Mouse (Mus musculus): ENCODE data around the gene Samsn1.

Samsn1 gene

DNA sequence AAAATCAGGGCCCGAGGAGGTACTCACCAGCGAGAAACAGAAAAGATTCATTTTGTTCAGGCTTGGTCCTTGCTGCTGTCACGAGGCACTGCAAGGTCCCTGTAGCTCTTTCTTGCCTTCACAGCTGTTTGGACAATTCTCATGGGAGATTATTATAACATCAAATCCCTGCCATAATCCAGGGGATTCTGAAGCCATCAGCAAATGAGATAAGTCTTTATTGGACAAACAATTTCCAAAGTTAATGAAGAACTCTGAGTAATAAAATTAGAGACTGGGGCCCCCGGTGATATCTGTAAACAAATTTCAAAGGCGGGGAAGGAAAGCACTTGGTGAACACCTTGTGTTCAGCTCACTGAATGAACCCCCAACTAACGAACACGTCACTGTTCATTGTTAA, at the start of gene Samsn1:
TSS of gene Samsn1 (minus strand) at position 101 of the 400 bp plus-strand sequence.
- in situ Hi-C loops (cut with MboI, MseI), result loop anchor here (25.0 kb wide), 1 partner anchor 235 kb away; no protein-coding TSS in a partner anchor

DNA sequence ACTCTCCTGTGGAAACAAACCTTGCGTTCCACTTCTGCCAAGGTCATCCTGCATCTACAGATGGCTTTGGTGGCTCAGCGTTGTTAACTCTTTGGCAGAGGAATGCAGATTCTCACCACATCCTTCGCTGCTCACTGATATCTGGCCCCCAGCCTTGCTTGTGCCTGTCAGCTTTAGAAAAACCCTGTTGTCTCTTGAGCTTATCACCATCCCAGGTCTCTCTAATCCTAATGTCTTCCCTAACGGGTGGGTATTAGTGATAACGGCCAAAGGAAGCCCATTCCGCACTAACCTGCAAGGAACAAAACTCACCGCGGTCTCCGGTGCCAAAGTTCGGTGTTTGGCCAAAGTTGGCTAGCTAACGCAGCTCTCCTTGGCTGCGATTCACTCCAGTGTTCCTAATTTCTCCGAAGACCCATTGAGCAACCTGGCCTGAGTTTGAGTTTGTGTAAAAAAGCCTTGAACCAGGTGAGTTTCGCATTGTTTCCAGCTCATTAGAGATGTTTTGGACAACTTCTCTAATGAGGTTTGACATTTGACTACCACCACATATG, 44.1 kb upstream of the Samsn1 start:
- in situ Hi-C loops (cut with MboI, MseI), result no loop called here

DNA sequence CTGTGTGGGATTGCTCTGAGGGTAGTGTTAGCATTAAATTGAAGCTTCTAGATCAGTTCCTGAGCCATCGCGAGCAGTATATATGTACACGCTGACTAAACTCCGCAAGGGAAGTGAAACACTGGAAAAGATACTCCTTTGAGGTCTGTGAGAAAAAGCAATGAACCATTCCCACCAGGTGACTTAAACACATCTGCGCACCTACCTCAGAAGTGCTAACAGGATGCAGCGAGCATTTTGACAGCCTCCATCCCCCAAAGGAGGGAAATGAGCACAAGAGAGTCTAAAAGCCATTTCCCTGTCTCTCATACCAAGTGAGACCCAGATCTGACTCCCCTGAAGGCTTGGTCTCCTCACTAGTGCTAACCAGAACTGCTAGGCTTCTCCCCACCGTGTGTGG, 32.9 kb upstream of the Samsn1 start:
- in situ Hi-C loops (cut with MboI, MseI), result no loop called here

DNA sequence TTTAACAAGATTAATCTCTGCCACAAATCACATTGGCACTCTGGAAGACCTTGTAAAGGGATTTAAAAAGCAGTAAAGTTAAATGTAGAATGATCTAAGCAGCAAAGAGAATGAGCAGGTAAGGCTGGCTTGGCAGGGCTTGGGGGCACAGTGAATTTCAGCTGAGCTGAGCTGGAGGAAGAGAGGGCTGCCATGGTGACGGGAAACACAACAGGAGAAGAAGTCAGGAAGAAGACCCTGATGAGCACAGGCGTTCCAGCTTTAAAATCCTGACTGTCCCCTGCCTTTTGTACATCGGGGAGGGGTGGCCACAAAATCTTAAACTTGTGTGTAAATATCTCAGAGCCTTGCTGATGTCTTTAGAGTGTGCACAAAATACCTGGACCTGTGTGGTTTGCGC, 32.0 kb upstream of the Samsn1 start:
- in situ Hi-C loops (cut with MboI, MseI), result no loop called here

DNA sequence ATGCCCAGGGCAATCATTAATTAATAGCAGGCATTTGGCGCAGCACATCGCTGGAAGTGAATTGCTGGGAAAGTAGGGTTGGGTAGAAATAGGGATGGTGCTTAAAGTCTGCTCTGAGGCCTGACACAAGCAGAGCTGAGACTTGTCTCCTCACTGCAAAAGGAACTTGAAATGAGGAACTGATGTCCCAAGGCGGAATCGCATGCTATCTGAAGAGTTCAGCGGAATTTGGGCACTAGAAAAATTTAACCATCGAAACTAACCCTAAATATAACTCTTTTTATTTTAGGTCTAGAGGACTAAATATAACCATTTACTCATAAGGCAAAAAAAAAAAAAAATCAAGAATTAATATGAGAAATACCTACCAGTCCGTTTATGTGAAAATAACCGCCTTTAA, 31.5 kb upstream of the Samsn1 start:
- in situ Hi-C loops (cut with MboI, MseI), result no loop called here

DNA sequence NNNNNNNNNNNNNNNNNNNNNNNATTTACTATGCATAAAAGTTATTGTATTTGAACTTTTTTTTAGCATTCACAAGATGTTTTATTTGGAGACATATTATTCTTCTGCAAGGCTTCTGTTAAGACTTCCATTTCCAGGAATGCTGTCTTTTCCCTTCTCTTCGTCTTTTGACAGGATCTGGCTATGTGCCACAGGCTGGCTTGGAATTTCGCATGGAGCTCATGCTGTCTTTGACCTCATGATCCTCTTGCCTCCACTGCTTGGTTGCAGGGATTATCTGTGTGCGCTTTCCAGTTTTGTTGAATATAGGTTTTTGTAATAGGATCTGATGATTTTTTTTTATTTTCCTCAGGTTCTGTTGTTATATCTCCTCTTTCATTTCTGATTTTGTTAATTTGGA, 25.0 kb upstream of the Samsn1 start:
- in situ Hi-C loops (cut with MboI, MseI), result no loop called here

DNA sequence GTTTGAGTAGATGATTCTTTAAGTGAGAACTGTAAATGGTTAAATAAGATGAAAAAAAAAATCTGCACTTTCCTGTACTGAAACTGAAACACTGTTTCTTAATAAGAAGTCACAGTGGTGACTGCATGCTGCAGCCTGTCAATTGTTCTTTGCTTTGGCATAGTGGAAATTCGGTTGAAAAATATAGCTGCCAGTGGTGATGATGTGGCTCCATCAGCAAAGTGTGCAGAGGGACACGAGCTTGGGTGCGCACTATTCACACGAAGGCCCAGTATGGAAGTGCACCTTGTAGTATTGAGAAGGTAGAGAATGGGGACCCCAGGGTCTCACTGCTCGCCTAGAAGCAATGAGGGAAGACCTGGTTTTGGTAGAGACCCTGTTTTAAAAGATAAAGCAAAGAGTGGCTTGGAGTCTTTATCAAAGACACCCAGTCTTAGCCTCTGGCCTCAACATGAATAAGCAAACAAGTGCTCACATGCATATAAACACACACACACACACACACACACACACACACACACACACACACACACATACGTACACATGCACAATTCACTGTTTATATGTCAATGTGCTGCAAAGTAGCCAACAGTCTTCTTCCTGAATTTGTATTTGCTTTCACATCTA, 18.4 kb upstream of the Samsn1 start:
- in situ Hi-C loops (cut with MboI, MseI), result no loop called here

DNA sequence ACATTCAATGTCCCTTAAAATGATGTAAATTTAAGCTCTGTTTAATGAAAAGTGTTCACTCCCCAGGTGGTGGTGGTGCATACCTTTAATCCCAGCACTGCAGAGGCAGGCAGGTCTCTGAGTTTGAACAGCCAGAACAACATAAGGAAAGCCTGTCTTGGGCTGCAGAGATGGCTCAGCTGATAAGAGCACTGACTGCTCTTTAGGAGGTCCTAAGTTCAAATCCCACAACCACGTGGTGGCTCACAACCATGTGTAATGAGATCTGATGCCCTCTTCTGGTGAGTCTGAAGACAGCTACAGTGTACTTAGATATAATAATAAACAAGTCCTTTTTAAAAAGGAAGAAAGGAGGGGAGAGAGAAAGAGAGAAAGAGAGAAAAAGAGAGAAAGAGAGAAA, 2.9 kb downstream of the Samsn1 start:
- in situ Hi-C loops (cut with MboI, MseI), result loop anchor here (25.0 kb wide), 1 partner anchor 232 kb away; no protein-coding TSS in a partner anchor

DNA sequence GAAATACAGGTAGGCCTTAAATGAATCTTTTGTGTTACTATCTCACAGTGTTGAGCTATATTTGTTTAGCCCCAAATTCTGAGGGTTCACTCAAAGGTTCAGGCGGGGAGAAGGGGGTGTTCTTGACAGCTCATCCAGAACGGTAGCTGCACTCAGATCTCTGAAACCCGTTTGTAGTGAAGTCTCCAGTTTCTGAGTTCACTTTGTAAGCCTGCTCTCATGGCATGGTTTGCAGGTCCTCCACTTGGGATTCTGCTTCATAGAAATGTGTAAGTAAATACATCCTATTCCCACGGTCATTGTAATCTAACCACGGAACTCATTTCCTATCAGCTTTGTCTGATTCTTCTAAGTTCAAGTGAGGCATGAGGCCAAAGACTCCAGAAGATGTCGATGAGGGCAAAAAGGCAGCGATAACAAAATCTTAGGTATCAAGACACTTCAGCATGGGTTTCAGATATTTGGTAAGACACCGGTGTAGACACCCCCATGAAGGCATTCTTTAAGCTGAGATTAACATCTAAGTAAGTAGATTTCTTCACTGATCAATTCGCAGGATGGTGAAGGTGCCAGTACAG, 18.2 kb downstream of the Samsn1 start:
- in situ Hi-C loops (cut with MboI, MseI), result loop anchor here (25.0 kb wide), 1 partner anchor 217 kb away; no protein-coding TSS in a partner anchor

DNA sequence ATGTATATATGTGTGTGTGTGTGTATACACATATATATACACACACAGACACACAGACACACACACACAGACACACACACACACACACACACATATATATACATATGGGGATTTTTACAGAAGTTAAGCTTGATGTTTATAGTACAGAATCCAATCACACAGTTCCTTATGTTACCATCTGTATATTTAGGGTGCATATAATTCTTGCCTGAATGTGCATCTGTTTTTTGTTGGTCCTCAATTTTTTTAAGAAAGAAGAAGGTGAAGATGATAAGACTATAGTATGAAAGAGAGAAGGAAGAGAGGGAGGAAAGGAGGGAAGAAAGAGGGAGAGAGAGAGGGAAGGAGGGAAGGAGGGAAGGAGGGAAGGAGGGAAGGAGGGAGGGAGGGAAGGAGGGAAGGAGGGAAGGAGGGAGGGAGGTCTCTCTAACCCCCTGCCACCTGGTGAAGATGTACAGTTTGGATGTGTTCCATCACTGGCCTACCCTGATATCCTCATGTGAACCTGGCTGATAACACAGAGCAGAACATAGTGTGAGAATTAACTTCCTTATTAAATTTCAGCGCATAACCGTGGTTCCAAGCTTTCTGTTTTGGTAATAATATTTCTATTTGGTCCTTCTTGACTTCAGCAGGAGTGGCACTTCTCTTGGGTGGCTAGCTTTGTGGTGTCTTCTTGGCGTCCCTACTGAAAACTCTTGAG, 19.1 kb downstream of the Samsn1 start:
- in situ Hi-C loops (cut with MboI, MseI), result loop anchor here (25.0 kb wide), 1 partner anchor 216 kb away; no protein-coding TSS in a partner anchor

DNA sequence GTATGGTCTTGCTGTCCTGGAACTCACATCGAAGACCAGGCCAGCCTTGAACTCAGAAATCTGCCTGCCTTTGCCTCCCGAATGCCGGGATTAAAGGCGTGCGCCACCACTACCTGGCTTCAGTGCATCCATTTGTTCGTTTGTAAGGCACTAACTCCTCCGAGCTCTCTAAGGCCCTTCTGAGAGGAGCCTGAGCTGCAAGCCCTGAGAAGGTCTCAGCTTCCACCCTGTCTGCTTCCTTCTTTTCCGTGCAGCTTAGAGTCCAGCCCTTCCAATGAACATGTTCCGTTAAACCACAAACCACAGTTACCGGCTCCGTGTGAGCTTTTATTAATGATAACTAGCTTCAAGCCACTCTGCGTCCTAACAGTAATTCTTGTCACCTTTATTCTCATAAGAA, 19.8 kb downstream of the Samsn1 start:
- in situ Hi-C loops (cut with MboI, MseI), result loop anchor here (25.0 kb wide), 1 partner anchor 215 kb away; no protein-coding TSS in a partner anchor

DNA sequence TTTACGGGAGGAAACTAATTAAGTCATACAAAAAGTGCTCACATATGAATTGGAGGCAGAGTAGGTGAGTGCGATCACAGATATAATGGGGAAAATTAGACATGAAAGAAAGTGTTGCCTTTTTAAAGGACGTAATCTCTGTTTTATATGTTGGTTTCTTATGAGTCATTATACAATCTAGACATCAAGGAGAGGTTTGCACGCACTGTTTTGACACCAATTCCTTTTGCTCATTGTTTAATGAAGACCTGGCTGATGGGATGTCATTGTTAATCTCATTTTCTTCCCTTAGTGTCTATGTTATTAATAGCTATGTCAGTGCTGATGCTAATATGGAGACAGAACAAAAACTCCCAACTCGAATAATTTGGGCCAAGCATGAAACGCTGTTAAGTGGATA, 20.3 kb downstream of the Samsn1 start:
- in situ Hi-C loops (cut with MboI, MseI), result loop anchor here (25.0 kb wide), 1 partner anchor 214 kb away; no protein-coding TSS in a partner anchor

DNA sequence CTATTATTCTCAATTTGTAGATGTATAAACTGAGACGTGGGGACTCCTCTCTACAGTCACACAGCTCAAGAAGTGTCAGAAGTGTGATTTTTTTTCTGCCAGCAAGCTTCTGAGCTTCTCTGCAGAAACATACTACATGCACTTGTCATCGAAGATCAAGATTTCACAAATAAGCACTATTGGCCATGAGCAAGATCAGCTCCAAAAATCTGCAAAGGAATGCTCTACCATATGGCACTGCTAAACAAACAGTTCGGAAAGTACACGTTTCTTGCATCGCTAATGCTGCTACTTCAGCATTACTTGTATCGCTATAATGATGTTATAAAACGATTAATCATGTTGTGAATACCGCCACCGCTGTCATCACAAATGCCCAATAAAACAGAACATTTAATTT, 22.0 kb downstream of the Samsn1 start:
- in situ Hi-C loops (cut with MboI, MseI), result loop anchor here (25.0 kb wide), 1 partner anchor 213 kb away; no protein-coding TSS in a partner anchor

DNA sequence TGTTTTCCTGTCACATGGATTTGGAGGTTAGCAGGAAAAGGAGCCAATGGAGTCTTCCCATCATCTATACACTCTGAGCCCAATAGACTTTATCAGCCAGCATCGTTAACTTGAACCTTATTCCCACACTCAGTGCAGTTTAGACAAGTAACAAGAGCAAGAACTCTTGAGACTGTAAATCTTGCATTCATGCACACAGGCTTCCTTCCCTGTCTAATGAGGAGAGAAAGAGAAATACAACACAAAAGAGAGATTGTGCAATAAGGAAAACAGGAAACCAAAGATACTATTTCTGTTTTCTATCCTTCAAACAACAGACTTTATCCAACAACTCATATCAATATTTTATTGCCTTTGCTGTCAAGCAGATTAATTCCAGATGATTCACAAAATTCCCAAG, 31.9 kb downstream of the Samsn1 start:
- in situ Hi-C loops (cut with MboI, MseI), result no loop called here

DNA sequence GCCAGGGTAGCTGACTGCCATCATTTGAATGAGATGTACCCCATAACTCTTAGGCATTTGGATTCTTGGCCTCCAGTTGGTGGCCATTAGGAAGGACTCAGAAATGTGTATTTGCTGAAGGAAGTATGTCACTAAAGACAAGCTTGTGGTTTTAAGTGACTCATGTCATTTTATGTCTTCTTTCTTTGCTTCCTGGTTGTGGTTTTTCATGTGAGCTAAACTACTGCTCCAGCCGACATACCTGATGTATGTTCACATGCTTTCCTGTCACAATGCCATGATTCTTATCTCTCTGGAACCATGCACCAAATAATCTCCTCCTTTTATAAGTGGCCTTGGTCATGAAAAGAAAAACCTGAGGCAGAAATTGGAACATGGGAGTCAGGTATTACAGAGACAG, 38.2 kb downstream of the Samsn1 start:
- in situ Hi-C loops (cut with MboI, MseI), result no loop called here

DNA sequence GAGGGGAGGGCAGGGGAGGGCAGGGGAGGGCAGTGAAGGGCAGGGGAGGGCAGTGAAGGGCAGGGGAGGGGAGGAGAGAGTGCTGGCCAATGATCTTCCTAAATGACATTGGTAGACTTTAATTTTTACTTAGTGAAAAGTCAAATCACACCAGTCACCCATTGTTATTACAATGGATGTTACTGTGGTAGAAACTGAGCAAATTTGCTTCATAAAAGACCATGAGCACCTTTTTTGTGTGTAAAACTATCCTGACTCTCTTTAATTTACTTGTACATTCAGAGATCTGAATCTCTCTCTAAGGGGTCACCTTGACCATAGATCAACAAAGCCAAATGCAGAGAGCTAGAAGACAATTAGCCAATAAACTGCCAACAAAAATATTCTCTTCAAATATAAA, 42.7 kb downstream of the Samsn1 start:
- in situ Hi-C loops (cut with MboI, MseI), result no loop called here

DNA sequence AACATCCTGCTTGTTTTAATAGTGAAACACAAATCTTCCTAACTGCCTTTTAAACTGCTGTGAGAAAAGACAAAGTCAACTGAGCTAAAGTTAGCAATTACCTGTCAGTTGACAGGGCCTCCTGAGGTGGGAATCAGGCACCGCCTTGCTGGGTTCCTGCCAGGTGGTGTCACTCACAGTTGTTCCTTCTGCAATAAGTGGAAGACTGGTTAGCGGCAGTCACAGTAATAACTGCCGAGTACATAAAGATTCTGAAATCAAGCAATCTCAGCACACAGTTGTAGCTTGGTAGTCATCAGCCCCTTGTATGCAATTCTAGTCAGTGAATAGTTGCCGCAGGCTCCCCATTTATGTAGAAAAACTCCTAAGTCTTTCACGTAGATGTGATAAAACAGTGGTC, 44.3 kb downstream of the Samsn1 start:
- in situ Hi-C loops (cut with MboI, MseI), result no loop called here

DNA sequence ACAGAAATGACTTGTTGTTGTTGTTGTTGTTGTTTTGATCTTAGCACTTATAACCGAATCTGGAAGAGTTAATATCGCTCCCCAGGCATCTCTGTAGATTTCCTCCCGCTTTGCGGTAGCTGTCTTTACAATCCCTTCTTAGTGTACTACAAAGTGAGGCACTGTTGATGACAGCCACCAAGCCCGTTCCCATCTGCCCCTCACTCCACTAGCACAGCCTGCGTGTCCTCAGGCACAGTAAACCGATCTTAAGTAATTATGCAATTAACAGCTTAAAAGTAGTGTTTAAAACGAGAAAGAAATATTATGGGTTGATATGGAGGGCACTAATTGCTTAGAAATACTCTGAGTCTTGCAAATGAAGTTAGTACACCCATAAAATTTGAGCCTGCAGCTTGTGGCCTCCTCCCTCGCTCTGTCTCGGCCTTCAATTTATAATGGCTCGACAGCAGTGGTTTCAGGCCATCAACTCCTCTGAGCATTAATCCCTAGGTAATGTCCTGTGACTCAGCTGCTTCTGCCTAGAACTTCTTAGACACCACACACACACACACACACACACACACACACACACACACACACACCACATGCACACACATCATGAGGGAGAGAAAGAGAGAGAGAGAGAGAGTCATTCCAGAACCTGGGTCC, 46.3 kb downstream of the Samsn1 start:
- in situ Hi-C loops (cut with MboI, MseI), result no loop called here

DNA sequence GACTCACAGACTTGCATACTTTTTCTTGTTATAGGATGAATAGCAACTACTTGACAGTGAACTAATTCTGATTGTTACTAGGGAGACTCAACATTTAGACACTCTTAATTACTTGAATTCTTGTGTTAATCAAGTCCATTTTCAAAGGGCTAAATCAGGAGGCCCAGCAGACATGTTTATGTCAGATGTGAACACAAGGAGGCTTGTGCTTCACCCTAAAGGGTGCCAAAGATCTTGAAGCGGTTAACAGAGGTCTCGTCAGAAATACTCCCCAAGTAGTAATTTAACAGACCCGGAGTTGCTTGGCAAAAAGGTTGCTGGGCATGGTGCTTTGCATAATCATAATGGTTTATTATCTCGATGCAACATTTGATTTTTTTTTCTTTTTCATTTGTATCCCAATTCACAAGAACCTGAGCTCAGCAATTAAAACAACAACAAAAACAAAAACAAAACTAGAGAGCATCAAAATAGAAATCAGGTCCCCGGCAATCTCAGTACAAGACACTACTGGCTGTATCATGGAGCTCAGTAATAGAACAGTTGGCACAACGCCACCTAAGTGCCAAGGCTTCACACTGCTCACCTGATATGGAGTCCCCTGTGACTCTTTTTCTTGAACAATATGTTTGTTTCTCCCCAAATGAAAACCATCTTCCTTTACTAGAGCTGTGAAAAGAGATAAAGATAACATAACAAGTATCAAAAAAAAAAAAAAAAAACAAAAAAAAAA, 51.6 kb downstream of the Samsn1 start:
- in situ Hi-C loops (cut with MboI, MseI), result no loop called here

DNA sequence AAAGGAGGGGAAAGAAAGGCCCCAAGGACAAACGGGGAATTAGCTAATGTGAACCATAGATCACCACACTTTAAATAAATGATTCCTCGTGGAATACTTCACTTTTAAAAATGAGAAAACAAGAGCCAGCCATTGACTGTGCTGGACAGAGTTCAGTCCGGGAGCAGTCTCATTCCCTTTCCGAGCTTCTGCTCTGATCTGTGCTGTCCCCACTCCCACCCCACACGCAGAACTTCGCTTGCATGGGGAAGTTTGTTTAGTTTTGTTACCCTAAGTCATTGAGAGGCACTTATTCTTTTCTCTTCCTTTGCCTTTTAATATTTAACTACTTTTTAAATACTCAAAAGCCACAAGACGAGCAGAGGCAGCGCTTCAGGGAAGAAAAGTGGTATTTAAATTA, 60.1 kb downstream of the Samsn1 start:
- in situ Hi-C loops (cut with MboI, MseI), result no loop called here

DNA sequence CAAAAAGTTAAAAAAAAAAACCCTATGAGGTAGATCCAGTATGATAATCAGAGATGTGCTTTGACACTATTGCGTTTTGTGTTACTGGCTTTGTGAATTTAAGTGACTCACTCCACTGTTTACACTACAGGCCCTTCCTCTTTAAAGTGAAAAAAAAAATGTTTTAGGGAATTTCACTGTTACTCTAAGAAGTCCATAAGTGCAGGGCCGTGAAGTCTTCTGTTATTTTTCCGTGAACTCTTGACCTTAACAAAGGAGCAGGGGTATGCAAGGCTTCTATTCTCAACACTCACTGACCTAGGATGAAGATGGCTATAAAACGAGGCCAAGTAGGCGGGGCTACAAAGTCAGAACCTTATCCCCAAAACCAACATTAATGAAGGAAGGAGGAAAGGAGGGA, 60.6 kb downstream of the Samsn1 start:
- in situ Hi-C loops (cut with MboI, MseI), result no loop called here
